Mouse (Mus musculus) left cerebral cortex, adult 2 months (tissue): Measurements from ENCODE around the gene Tjp3. TPM values are rescaled to one million over a fixed set of nuclear protein-coding genes. Genes with fewer than 3 reads are reported as not detected.

Experiments
- DNase-seq, 2 experiments: peaks; one replicate each; pipeline ENCODE4 v3.0.0; 2021 to 2022; ENCODE audit warnings: low spot score in 2 of 2, mixed read lengths in 1 of 2; ENCODE audit errors: extremely low spot score in 1 of 2
- H3K27ac ChIP-seq: fragments of 200-600 bp; 2 replicates; pipeline ENCODE4 v1.8.1; 2022
- H3K4me3 ChIP-seq: fragments of 200-600 bp; 2 replicates; pipeline ENCODE4 v1.8.1; 2022
- CTCF ChIP-seq: fragments of 200-600 bp; IDR thresholded peaks from 2 replicates; pipeline ENCODE4 v1.8.1; 2022; ENCODE audit warnings: antibody characterized with exemption, mild to moderate bottlenecking, moderate library complexity
- intact Hi-C: fragments of 180-260 bp; cut with DNase I; formaldehyde crosslinking; loops from one replicate; pipeline ENCODE4 v1.15.1; 2025
- total RNA-seq, 2 experiments: library from RNA; stranded (reverse); gene quantifications; 2 replicates each; pipeline ENCODE4 v1.2.3; 2021

Tjp3 gene
- total RNA-seq, 2 experiments from 2014 or later, result 0.26 to 0.45 TPM

GRCm38 (mm10) chr10:81254886-81255285 lies 36.5 kb downstream of the Tjp3 start:
- DNase-seq, result no peak
- intact Hi-C loops, result no loop called here
- H3K4me3 ChIP-seq, result no peak overlapping the region
- no peak for TF ChIP-seq CTCF
- H3K27ac ChIP-seq, result peak overlapping the region; percentile 100

- H3K4me3 ChIP-seq, result peak within 1 kb of the TSS; percentile 53
- TF ChIP-seq CTCF, result peak; percentile 28
- intact Hi-C loops, result loop anchor here (2.0 kb wide), 1 partner anchor 22 kb away; the partner anchor contains the start of gene Atcay
- peak; percentile 89 to 92 for DNase-seq
- H3K27ac ChIP-seq, result peak within 1 kb of the TSS; percentile 100
These were observed 38.7 kb downstream of the Tjp3 start, which contains the start of gene Matk for GRCm38 (mm10) chr10:81252424-81253419. Gene Matk, plus strand, starts transcription at chr10:81252935.

GRCm38 (mm10) chr10:81249442-81249841 lies 41.9 kb downstream of the Tjp3 start:
- DNase-seq, result no peak
- intact Hi-C loops, result no loop called here
- no peak for TF ChIP-seq CTCF
- no peak overlapping the region for H3K27ac ChIP-seq
- no peak overlapping the region for H3K4me3 ChIP-seq

GRCm38 (mm10) chr10:81247804-81248203 lies 43.6 kb downstream of the Tjp3 start:
- no peak for DNase-seq
- intact Hi-C loops, result no loop called here
- no peak overlapping the region for H3K4me3 ChIP-seq
- TF ChIP-seq CTCF, result no peak
- H3K27ac ChIP-seq, result no peak overlapping the region

- DNase-seq, result no peak
- Histone ChIP-seq H3K27ac (peak overlapping the region; percentile 65; the same call in 1 of the 2 replicates), H3K4me3 (no peak overlapping the region)
- intact Hi-C loops, result no loop called here
- no peak for TF ChIP-seq CTCF
These were observed 46.2 kb downstream of the Tjp3 start for GRCm38 (mm10) chr10:81245166-81245565.

- H3K27ac ChIP-seq, result peak overlapping the region; percentile 65; the same call in 1 of the 2 replicates
- TF ChIP-seq CTCF, result peak; percentile 98
- DNase-seq, result peak in 1 of 2 experiments; percentile 88
- no peak overlapping the region for H3K4me3 ChIP-seq
- intact Hi-C loops, result no loop called here
These were observed 46.8 kb downstream of the Tjp3 start for GRCm38 (mm10) chr10:81244595-81244994.

- intact Hi-C loops, result no loop called here
- no peak for DNase-seq
- H3K27ac ChIP-seq, result no peak overlapping the region
- TF ChIP-seq CTCF, result no peak
- H3K4me3 ChIP-seq, result no peak overlapping the region
These were observed 47.2 kb downstream of the Tjp3 start for GRCm38 (mm10) chr10:81244146-81244545.

- no peak for DNase-seq
- H3K27ac ChIP-seq, result no peak overlapping the region
- no peak overlapping the region for H3K4me3 ChIP-seq
- intact Hi-C loops, result no loop called here
- TF ChIP-seq CTCF, result no peak
These were observed 49.4 kb downstream of the Tjp3 start for GRCm38 (mm10) chr10:81242021-81242420.

GRCm38 (mm10) chr10:81240876-81241275 lies 50.5 kb downstream of the Tjp3 start:
- Histone ChIP-seq H3K4me3 (no peak overlapping the region), H3K27ac (no peak overlapping the region)
- peak; percentile 76 for TF ChIP-seq CTCF
- peak in 1 of 2 experiments; percentile 75 for DNase-seq
- intact Hi-C loops, result no loop called here

- DNase-seq, result no peak
- H3K4me3 ChIP-seq, result no peak overlapping the region
- intact Hi-C loops, result no loop called here
- no peak overlapping the region for H3K27ac ChIP-seq
- no peak for TF ChIP-seq CTCF
These were observed 52.8 kb downstream of the Tjp3 start for GRCm38 (mm10) chr10:81238618-81239017.

- no peak for TF ChIP-seq CTCF
- no peak for DNase-seq
- no peak overlapping the region for H3K27ac ChIP-seq
- intact Hi-C loops, result no loop called here
- no peak overlapping the region for H3K4me3 ChIP-seq
These were observed 54.7 kb downstream of the Tjp3 start for GRCm38 (mm10) chr10:81236471-81237268.

- Histone ChIP-seq H3K4me3 (no peak overlapping the region; the same call in 1 of the 2 replicates), H3K27ac (no peak overlapping the region)
- intact Hi-C loops, result no loop called here
- TF ChIP-seq CTCF, result no peak
- no peak for DNase-seq
These were observed 57.2 kb downstream of the Tjp3 start for GRCm38 (mm10) chr10:81234206-81234605.
